Mouse (Mus musculus) olfactory bulb, adult 2 months (tissue): Measurements from ENCODE around the gene Gm14401. TPM values are rescaled to one million over a fixed set of nuclear protein-coding genes. Genes with fewer than 3 reads are reported as not detected.
"Not testable (repeated sequence)": the region's sequence is repeated elsewhere in the genome, so short reads cannot be mapped to it uniquely, and the experiment has no call there.

Source experiments
- H3K27ac ChIP-seq: fragments of 200-500 bp; 2 replicates; pipeline ENCODE4 v1.5.1; 2012; ENCODE audit warnings: low read depth, low read length; ENCODE audit not compliant: insufficient read depth
- H3K4me1 ChIP-seq: fragments of 200-500 bp; 2 replicates; pipeline ENCODE4 v1.6.1; 2012; ENCODE audit warnings: low read length; ENCODE audit not compliant: control insufficient read depth, insufficient read depth
- H3K4me3 ChIP-seq: fragments of 200-500 bp; 2 replicates; pipeline ENCODE4 v1.5.1; 2012; ENCODE audit warnings: mild to moderate bottlenecking, low read depth, low read length, moderate library complexity; ENCODE audit not compliant: insufficient read depth
- WGBS: fragments of 180-500 bp; shearing (Covaris S2); methylation state at CpG from one replicate; pipeline ENCODE4 v1.1.7; 2018; 5-methylcytosine and 5-hydroxymethylcytosine counted together
- polyA plus RNA-seq: library from polyadenylated mRNA; stranded (reverse); fragments of >200 nt; gene quantifications from 2 replicates; pipeline ENCODE4 v1.2.4, GENCODE M21; 2012; ENCODE audit warnings: low replicate concordance; ENCODE audit not compliant: missing spikeins, insufficient read depth, insufficient read length

Gm14401 gene
- not detected in 2 replicates for polyA plus RNA-seq

DNA sequence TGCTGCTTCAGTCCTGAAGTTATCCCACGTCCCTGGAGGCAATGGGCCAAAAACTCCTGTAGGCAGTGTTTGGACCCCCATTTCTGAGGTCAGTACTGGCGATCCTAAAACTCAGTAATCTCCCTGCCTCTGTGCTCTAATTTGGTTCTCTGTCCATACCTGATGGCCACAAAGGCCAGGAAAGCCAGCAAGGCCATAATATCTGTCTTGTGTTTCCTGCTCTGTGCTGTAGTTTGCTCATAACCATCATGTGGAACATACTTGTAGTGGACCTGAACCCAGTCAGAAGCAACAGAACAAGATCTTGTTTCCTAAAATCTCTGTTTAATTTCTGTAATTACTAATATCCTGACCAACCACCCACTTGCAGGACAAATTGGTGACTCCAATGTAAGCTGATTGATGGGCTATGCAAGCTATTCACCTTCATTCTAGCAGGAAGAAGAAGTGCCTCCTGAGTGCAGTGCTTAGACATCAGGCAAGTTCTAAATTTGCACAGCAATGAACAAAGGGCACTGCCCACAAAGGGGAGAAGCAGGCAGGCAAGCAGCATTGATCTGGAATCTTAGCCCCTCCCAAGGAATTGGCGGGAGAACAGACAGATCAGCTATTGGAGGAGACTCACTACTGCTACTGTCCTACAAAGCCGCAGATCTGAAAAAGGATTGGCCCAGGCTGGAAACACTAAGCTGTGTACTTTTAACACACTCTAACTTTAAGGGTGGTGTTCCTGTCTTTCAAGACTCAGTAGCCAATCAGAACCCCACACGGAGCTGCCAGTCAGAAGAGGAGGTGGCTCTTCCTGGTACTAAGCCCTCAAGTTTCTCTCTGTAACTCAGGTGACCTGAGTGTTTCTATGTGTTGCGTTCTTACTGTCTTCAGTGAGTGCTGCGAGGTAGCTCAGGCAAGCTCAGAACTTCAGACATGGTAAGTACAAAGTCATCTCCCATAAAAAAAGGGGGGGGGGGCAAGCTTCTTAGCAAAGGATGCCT lies at the start of gene Gm14401:
Gm14401 (plus strand) TSS at position 889 of the 992 bp plus-strand sequence.
- H3K4me3 ChIP-seq, H3K4me1 ChIP-seq, H3K27ac ChIP-seq: not testable (repeated sequence)
- 66% methylated on average over 7 of the region's 7 CpGs for WGBS

- not testable (repeated sequence) for H3K27ac ChIP-seq, H3K4me1 ChIP-seq, H3K4me3 ChIP-seq
- whole genome bisulfite sequencing = 87% methylated on average over 1 of the region's 1 CpGs
Observed at GRCm38 (mm10) chr2:177072807-177073206, 1.3 kb upstream of the Gm14401 start.

DNA sequence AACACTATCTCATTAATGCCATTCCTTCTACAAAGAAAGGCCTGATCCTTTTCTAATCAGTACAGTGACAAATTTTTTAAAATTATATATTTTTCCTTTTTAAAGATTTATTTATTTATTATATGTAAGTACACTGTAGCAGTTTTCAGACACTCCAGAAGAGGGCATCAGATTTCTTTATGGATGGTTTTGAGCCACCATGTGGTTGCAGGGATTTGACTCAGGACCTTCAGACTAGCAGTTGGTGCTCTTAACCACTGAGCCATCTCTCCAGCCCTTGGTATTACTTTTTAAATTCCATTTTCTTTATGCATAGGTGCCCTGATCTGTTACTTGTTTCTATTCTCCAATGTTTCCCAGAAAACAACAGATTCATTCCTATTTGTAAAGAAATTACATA lies 895 bp downstream of the Gm14401 start:
- H3K4me1 ChIP-seq, H3K4me3 ChIP-seq, H3K27ac ChIP-seq: not testable (repeated sequence)

DNA sequence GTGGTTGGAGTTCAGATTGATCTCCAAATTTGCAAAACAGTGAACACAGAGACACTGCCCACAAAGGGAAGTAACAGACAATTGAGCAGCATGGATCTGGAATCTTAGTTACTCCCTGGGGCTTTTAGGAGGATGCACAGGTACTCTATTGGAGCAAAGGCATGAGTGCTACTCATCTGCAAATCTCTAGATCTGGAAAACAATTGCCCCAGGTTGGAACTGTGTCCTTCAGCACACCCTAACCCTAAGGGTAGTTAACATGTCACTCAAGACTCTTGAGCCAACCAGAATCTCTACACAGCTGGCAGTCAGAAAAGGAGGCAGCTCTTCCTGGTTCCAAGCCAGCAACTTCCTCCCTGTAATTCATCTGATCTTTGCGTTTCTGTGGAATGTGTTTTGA lies 5.7 kb downstream of the Gm14401 start:
- not testable (repeated sequence) for H3K4me1 ChIP-seq, H3K27ac ChIP-seq, H3K4me3 ChIP-seq
- 92% methylated on average over 1 of the region's 1 CpGs for WGBS

GRCm38 (mm10) chr2:177109086-177109485 lies 35.0 kb downstream of the Gm14401 start:
- WGBS = 94% methylated on average over 4 of the region's 5 CpGs
- not testable (repeated sequence) for H3K4me3 ChIP-seq, H3K4me1 ChIP-seq, H3K27ac ChIP-seq

DNA sequence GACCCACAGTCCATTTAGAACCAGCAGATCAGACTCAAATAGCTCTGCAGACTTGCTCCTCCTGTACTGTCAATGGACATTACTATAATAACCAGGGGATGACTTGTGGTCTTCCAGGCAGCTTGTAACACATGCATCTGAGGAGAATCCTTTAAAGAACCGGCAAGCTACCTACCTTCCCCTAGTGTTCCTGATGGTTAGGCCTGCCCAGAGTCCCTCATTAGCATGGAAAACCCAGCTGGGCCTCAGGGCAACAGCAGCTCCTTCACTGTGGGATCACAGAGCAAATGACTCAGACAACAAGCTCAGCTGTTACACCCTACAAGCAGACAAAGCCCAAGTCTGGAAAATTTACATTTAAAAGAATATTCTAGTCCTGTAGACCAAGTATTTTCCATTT lies 55.0 kb downstream of the Gm14401 start:
- not testable (repeated sequence) for H3K4me3 ChIP-seq, H3K27ac ChIP-seq, H3K4me1 ChIP-seq
- WGBS = 32% methylated on average over 1 of the region's 1 CpGs

Other genes with a start within 250 kb of the Gm14401 start
- gene Gm14408, start 243.2 kb upstream of the Gm14401 start, polyA plus RNA-seq = not detected in 2 replicates
- gene Gm14296, start 146.5 kb upstream of the Gm14401 start, polyA plus RNA-seq = not detected in 2 replicates
- not detected in 2 replicates for gene Gm14419, start 73.4 kb upstream of the Gm14401 start, polyA plus RNA-seq
- not detected in 2 replicates for gene Gm14410, start 132.1 kb downstream of the Gm14401 start, polyA plus RNA-seq
- gene Gm14409, start 192.7 kb downstream of the Gm14401 start, polyA plus RNA-seq = not detected in 2 replicates
- not detected in 2 replicates for gene Gm14412, start 250.0 kb downstream of the Gm14401 start, polyA plus RNA-seq